Mouse (Mus musculus) urinary bladder, adult 2 months (tissue): ENCODE data around the gene Cat. TPM values are rescaled to one million over a fixed set of nuclear protein-coding genes. Genes with fewer than 3 reads are reported as not detected.

ENCODE experiments used
- DNase-seq: peaks from one replicate; pipeline ENCODE4 v3.0.0; 2022; ENCODE audit warnings: low spot score
- polyA plus RNA-seq: library from polyadenylated mRNA; depleted of rRNA; stranded (reverse); fragments of >200 nt; gene quantifications from 2 replicates; pipeline ENCODE4 v1.2.3, GENCODE M21; 2012

Gene Cat
- polyA plus RNA-seq, 1 experiment, result 62.6 TPM

DNA sequence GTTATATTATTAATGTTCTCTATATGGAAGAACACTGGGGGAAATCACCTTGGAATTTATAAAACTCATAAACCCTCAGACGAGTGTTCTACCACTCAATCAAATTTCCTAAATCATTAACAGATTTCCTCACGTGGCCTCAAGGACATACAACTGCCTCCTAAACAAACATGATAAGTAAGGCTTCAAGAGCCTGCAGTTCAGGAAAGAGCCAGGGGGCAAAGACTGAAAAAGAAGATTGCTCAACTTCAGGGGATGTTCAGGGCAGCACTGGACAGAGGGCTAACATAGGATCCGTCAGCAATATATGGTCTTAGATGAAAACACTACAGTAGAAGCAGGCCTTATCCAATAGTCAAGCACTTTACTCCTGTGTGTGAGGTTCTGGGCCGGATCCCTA is 7.5 kb downstream of the Cat start:
- no peak for DNase-seq

DNA sequence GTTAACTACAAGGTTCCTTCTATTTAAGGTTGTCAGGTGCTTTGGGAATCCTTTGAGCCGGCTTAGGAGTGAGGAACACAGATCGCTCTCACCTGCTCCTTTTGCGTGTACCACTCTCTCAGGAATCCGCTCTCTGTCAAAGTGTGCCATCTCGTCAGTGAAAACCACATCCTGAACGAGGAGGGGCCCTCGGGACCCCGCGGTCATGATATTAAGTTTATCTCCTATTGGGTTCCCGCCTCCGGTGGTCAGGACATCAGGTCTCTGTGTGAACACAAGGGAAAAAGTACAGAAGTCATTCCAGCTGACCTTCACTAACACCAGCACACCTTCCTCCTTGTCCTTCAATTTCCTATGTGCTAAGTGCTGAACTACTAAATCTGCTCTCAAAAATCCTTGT is 8.3 kb downstream of the Cat start:
- DNase-seq, result no peak

DNA sequence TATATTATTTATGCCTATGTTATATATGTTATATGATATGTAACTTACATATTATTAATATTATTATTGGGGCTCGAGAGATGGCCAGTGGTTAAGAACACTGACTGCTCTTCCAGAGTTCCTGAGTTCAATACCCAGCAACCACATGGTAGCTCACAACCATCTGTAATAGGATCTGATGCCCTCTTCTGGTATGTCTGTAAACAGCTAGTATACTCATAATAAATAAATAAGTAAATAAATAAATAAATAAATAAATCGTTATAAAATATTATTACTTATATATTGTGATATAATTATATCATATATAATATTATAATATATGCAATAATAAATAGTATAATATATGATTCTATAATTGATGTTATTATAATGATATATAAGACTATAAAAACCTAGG is 8.8 kb downstream of the Cat start:
- DNase-seq, result no peak

DNA sequence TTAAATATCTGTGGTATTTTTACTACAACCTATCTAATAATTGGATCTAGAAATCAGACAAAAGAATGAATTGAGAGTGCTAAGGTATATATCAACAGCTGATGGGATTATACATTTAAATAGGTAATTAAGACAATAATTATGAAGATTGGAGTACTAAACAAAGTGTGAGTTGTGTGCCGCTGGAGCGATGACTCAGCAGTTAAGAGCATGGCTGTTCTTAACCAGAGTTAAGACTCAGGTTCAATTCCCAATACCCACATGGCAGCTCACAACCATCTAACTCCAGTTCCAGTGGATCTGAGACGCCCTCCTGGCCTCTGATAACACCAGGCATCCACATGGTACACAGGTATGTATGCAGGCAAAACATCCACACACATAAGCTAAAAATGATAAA is 11.6 kb downstream of the Cat start:
- DNase-seq, result no peak

DNA sequence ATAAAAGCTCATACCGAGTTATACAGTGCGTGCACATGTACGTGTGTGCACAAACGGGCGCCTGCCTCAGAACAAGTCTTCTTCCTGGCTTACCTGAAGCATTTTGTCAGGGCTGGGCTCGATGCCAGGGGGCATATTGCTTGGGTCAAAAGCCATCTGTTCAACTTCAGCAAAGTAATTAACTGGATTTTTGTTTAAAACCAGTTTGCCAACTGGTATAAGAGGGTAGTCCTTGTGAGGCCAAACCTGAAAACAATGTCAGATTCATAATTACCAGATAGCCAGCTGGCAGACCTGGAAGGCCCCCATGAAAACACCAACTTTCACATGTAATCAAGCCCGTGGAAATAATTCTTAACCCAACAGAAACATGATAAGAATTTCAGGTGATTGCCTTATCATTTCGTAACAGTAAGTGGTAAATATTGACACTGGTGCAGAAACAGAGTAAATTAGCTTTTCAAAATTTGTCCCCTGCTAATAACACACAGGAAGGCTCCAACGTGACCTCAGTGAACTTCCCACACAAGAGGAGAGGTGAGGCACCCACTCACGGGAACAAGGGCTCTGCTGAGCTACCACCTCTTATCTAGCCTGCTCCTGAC is 17.9 kb downstream of the Cat start:
- DNase-seq, result no peak

DNA sequence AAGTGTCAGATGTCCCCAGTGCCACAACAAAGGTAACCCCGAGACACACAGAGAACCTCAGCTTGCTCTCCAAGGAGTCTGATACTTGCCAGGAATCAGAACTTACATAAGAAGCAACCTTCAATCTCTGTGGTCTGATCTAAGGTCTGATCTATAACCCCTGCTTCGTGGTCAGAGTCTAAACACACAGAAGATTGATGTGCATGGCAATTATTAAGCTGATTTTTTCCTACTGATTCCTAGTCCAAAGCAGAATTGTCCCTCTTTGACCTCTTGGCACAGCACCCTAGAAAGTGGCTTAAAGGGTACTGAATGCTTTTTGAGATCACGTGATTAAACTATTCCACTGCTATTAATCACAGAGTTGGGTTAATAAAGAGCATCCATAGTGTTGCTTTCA is 18.7 kb downstream of the Cat start:
- no peak for DNase-seq

DNA sequence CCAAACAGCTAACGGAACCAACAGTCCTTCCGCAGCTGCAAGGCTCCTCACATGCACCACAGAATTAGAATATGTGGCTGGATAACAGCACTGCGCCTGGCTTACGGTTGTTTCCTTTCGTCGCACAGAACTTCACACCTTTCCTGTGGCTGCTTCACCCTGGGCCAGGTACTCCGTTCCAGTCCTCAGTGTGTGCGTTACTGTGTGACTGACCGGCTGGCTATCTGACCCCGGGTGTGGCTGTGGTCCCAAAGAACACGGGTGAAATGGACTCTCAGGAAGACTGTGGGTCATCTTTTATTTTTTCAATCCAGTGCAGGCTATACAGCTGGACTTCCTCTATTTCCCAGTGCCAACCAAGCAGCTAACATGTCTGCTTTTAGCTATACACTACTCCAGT is 19.5 kb downstream of the Cat start:
- DNase-seq, result no peak

DNA sequence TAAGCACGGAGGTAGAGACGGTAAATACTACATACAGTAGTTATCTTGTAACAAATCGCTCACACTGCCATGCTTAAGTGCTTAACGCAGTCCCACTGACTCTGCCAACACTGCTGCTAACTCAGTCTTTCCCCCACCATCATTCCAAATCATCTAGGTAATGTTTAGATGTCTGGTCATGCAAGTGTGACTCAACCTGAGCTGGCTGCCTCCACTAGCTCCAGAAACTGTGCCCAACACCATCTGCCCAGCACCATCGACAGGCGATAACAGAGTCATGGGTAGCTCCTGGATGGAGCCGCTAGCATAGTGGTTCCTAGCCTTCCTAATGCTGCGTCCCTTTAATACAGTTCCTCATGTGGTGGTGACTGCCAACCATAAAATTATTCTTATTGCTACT is 20.4 kb downstream of the Cat start:
- DNase-seq, result no peak

DNA sequence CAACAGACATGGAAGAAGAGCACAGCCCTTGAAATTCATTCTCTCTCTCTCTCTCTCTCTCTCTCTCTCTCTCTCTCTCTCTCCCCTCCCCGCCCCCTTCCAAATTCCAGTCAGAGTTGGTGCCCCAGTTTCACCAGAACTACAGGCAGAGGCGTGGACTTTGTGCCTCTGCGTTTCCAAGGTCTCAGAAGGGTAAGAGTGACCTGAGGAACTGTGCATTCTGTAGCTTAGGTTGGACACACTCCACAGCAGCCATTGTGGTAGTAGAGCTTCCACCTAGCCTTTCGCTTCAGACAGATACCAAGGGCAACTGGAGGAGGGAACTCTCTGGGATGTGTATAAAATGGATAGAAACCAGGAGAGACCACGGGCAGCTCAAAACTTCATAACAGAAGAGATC is 22.2 kb downstream of the Cat start:
- DNase-seq, result no peak

DNA sequence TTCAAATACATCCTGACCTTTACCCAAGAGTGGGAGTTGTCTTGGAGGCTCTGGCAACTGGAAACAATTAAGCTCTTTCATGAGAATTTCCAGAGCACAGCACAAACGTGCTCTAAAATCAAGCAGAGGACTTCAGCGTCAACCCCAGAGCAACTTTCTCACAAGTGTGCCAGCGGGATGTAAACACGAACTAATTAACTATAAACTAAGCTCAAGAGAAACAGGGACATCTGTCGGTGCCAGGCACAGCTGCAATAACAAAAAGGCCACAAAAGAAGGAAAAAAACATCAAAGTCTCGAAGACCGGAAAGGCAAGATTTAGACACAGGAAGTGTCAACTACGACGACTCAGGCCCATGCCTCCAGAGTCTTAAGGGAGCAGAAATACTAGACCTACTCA is 23.2 kb downstream of the Cat start:
- no peak for DNase-seq

DNA sequence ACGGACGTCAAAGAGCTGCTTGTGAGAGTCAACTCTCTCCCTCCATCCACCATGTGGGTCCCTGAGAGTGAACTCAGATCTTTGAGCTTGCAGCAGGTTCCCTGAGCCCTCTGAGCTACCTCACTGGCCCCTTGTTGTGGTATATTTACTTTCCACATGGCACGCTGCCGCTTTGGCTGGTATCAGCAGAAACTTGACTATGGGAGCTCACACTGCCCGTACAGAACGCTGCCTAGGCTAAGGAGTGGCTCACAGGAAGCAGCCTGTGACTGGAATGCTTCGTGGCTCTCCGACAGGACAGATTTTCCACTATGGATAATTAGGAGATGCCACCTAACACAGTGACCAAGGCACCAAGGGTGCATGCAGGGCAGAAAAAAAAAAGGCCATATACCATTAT is 23.8 kb downstream of the Cat start:
- no peak for DNase-seq

DNA sequence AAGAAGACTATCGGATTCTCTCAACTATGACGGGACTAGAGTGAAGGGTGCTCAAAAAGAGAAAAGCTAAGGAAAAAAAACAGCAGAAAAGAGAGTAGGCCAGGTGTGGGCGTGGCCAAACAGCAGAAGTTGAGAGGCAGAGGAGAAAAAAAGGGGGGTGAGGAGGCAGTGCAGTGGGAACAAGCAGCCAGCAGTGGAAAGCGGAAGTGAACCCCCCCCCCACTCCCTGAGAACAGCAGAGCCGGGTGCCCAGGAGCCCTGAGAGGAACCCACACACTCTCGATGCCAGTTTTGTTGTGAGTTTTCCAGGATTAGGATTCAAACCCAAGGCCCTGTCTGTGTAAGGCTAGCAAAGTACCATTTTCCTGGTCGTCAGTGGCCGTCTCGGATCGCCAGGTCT is 25.9 kb downstream of the Cat start:
- DNase-seq, result no peak

DNA sequence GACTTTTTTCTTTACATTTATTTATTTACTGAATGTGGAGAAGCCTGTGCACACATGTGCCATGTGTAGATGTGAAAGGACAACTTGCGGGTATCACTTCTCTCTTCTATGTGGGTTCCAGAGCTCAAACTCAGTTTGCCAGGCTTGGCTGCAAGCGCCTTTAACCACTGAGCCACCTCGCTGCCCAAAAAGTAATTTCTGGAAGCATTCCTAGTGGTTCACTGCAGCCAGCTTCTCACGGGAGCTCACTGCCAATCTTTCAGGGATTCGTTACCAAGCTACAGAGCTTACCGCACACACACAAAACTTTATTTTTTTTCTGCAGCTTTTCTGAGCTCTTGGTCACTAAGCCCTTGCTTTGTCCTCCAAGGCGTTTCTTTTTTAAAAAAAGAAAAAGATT is 27.3 kb downstream of the Cat start:
- no peak for DNase-seq

DNA sequence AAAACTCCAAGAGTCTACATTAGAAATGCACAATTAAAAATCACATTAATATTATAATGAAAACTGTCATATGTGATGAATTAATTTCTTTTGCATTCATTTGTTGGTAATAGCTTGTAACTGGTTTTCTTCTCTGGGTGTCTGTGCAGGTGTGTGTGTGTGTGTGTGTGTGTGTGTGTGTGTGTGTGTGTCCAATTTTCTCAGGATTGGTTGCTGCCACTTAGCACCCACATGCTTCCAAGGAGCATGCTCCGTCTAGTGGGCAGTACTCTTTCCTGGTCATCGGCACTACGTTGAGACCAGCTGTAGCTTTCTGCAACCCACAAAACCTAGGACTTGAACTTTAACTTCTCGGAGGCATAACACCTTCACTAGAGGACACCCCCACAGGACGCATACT is 27.9 kb downstream of the Cat start:
- DNase-seq, result no peak

DNA sequence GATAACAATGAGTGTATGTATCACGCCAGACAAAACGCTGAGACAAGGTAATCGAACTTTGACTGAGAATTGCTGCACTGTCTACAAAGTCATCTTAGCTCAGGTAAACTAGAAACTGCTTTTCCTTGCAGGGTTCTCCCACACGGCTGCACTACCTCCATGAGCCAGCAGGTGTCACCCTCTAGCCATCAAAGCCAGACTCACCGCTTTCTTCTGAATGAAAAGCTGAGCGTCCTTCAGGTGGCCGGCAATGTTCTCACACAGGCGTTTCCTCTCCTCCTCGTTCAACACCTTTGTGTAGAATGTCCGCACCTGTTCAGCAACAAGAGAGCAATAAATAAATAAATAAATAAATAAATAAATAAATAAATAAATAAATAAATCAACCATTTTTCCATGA is 28.3 kb downstream of the Cat start:
- DNase-seq, result peak; percentile 66

DNA sequence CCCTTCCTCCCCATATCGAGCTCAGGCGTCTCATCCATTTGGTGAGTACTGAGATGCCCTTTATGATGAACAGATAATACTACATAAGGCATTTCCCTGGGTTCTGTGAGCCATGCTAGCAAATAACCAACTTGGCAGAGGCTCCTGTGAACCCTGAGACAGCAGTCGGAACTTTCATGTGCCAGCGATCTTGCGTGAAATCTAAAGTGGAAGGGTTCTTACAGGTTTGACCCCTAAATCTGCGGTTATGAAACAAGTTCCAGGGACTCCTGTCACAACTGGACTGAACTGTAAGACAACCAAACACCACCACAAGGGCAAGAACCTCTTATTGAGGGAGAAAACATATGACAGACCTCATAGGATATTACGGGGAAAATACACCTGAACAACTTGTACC is 29.2 kb downstream of the Cat start:
- DNase-seq, result no peak

DNA sequence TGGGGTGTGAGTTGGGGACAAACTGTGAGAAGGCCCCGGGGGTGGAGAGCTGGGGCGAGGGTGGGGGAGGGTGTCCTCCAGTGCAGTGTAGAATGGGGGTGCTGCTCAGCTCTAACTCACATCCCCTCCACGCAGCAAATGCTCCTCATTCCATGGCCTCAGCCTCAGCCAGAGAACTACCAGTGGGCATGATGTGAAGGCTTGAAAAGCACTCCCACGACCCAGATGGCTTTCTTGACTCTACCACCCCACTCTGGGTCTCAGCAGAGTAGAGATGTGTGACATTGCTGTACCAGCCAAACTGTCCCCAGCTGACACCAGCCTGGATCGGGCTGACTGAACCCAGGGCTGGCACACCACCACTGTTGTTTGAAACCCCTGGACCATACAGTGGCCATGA is 32.4 kb downstream of the Cat start:
- DNase-seq, result no peak

DNA sequence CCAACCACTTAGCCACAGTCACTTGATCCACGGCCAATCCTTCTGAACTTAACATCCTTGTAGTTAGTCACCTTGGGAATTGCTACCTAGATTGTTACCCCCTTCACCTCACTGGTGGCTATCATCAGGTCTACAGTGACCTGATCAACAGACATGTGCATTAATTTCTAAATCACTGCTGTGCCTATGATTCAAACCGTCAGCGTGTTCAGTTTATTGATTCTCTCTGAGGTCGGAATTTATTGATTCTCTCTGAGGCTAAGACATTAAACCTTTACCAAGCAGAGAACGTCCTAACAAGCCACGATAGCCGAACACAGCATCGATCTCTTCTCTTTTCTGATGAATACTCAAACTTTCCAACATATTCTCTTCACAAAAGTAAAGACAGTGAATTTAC is 34.7 kb downstream of the Cat start:
- DNase-seq, result no peak

DNA sequence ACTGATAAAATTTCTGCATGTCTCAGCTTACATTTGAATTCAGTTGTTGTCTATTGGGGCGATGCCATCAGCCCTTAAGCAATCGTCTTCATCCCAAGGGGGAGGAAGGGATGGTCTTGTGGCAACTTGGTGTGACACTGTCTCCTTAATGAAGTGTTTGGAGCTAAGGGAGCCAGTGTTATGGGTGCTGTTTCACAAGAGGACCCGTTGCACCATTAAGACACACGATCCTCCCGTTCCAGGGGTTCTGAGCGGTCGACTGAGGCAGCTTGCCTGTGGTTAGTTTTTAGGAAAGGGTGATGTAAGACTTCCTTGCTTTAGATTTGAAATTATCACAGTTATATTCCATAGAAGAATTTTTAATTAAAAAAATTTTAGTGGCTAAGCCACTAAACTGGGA is 35.1 kb downstream of the Cat start:
- no peak for DNase-seq

DNA sequence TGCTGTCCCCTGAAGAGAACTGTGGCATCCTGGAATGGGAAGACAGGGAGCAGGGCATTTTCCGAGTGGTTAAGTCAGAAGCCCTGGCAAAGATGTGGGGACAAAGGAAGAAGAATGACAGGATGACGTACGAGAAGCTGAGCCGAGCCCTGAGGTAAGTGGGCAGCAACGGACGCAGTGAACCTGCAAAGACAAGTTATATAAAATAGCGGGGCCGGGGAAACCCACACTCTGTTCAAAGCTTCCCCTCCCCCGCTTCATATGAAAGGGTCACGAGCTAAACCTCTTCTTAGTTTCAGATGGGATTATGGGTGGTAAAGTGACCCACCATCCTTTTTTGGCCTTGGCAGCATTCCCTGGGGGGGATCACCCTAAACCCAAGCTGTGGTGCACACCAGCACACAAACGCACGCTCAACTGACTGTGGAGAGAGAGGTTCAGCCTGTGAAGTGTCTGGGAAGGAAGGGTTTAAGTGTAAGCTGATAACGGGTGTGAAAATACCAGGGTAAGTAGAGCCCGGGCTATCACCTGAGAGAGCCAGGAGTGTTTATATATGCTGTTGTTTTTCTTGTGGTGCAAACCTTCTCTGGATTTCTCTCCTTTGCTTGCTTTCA is 35.9 kb downstream of the Cat start:
- no peak for DNase-seq

DNA sequence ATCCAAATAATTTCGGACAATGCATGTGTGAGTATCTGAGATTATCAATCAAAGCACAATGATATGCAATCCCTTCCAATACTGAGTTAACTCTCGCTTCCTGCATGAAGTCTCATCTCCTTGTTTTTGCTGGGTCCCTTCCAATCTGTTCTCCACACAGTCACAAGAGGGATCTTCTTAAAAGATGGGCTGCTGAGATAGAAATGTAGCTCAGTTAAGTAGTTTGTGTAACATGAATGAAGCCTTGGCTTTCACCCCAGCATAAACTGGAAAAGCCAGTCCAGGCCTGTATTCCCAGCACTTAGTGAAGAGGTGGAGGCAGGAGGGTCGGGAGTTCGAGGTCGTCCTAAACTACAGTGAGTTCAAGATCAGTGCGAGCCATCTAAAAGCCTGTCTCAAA is 38.6 kb downstream of the Cat start:
- no peak for DNase-seq

DNA sequence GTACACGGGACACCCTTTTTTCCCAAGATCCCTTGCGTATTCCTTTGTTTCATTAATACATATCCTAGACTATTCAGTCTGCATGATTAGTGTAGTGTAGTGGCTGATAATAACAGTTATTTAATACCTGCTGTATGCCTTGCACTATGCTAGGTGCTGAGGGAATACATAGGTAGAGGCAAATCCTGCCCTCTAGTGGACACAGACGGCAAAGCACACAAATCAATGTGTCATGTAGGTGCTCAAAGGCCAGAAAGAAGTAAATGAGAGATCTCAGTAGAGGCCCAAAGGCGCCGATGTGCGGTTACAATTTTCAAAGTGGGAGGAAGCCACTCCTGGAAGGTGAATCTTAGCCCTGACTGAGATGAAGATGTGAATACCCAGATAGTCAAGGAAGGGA is 39.2 kb downstream of the Cat start:
- no peak for DNase-seq

DNA sequence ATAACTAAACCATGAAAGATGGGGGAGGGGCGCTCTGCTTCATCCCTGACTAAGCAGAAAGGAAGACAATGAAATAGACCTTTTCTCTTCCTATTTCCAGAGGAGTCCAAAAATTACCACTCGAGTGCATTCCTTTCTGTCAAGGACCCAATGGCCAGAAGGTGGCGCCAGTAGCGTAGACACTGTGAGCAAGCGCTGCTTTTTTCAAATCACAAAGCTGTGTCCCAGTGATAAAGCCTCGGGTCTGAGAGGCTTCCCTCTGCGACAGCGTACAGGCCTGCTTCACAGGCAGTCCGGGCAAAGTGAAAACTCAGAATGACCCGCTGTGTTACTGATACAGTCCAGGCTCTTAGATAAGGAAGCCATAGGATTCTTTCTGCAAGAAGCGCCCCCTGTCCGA is 45.2 kb downstream of the Cat start:
- peak; percentile 35 for DNase-seq

DNA sequence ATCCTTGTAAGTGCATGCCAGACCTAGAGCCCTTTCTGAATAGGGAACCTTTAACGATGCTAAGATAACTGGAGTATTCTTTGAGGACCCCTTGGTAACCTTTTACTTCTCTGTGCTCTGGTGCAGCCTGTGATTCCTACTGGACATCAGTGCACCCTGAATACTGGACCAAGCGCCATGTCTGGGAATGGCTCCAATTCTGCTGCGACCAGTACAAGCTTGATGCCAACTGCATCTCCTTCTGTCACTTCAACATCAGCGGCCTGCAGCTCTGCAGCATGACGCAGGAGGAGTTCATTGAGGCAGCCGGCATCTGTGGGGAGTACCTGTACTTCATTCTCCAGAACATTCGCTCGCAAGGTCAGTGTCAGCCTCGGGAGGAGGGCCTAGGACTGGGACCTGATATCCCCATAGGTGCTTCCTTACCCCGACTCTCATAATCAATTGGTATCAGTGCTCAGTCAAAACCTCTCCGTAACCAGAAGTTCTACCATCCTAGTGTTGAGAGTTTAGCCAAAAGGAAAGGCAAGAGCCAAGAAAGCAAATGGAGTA is 45.8 kb downstream of the Cat start:
- no peak for DNase-seq
